Mouse (Mus musculus) lung, embryonic 14.5 days (tissue): ENCODE data around the gene Hoxa10. TPM values are rescaled to one million over a fixed set of nuclear protein-coding genes. Genes with fewer than 3 reads are reported as not detected.

ENCODE experiments used
- ATAC-seq: fragments of 200-750 bp; cut with Nextera tagmentation; 2 replicates; pipeline ENCODE4 v1.8.0; 2017; ENCODE audit warnings: mild to moderate bottlenecking, moderate TSS enrichment, moderate library complexity; ENCODE audit not compliant: insufficient read depth
- DNase-seq: peaks from one replicate; pipeline ENCODE4 v3.0.0-alpha.2; 2015
- H3K27ac ChIP-seq: fragments of 300-500 bp; sonication (generic); 2 replicates; pipeline ENCODE4 v1.5.1; 2014; ENCODE audit warnings: low read depth, mild to moderate bottlenecking, moderate library complexity
- H3K27me3 ChIP-seq: fragments of 300-500 bp; sonication (generic); 2 replicates; pipeline ENCODE4 v1.6.1; 2014; ENCODE audit warnings: low read length, control low read depth; ENCODE audit not compliant: insufficient read depth
- H3K36me3 ChIP-seq: fragments of 300-500 bp; sonication (generic); 2 replicates; pipeline ENCODE4 v1.6.1; 2014; ENCODE audit warnings: control low read depth; ENCODE audit not compliant: insufficient read depth
- H3K4me1 ChIP-seq: fragments of 300-500 bp; sonication (generic); 2 replicates; pipeline ENCODE4 v1.6.1; 2014; ENCODE audit warnings: antibody characterized with exemption, control low read depth; ENCODE audit not compliant: insufficient read depth
- H3K4me2 ChIP-seq: fragments of 300-500 bp; sonication (generic); 2 replicates; pipeline ENCODE4 v1.6.1; 2014; ENCODE audit warnings: mild to moderate bottlenecking
- H3K4me3 ChIP-seq: fragments of 300-500 bp; sonication (generic); 2 replicates; pipeline ENCODE4 v1.5.1; 2014; ENCODE audit warnings: low read depth, low read length
- H3K9ac ChIP-seq: fragments of 300-500 bp; sonication (generic); 2 replicates; pipeline ENCODE4 v1.6.1; 2014
- H3K9me3 ChIP-seq: fragments of 300-500 bp; sonication (generic); 2 replicates; pipeline ENCODE4 v1.6.1; 2016; ENCODE audit warnings: low read depth, low read length, control low read depth
- CTCF ChIP-seq: IDR thresholded peaks from 2 replicates; pipeline ENCODE4 v1.5.1; 2016; ENCODE audit warnings: antibody characterized with exemption, low read depth
- WGBS: fragments of 180-500 bp; shearing (Covaris S2); extraction: QIAGEN DNeasy Blood & Tissue Kit; methylation state at CpG from one replicate; pipeline ENCODE4 v1.1.7; 2014; 5-methylcytosine and 5-hydroxymethylcytosine counted together
- polyA plus RNA-seq: library from polyadenylated mRNA; unstranded; fragments of >200 nt; fragmentation: Nextera tagmentation; extraction: Ambion mirVana; gene quantifications from 2 replicates; pipeline ENCODE4 v1.2.1, GENCODE M21; 2014

Hoxa10 gene
- polyA plus RNA-seq, 1 experiment from 2014 or later = not detected

DNA sequence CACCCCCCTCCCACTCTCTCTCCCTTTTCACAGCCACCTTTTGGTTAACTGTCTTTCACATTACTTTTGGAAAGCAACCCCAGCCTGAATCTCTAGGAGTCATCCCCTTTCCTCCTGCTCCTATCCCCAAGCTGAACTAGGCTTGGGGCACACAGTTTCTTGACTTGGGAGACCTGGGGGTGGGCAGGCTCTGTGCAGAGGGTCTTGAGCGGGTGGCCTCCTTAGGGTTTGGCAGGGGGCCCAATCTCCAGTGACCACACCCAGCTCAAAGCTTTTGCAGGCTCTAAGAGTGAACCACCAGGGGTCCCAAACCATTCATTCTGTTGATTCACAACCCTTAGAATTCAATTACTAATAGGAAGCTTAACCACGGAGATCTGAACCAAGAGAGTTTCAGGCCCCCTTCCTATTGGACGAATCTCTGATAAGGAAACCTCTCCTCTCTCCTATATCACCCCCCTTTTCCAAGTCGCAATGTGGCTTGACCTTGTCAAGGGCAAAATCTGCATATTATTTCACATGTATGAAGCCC is 2.2 kb upstream of the Hoxa10 start:
- WGBS = 5% methylated on average over 4 of the region's 4 CpGs
- H3K4me3 ChIP-seq = no peak overlapping the region
- no peak overlapping the region for H3K27ac ChIP-seq
- DNase-seq (no peak), ATAC-seq (no peak)
- H3K9ac ChIP-seq = no peak overlapping the region
- no peak for TF ChIP-seq CTCF
- H3K36me3 ChIP-seq = no peaks in the 10 kb centered on the region
- H3K9me3 ChIP-seq = no peaks in the 10 kb centered on the region
- no peaks in the 10 kb centered on the region for H3K4me1 ChIP-seq
- peaks cover 99% of the 10 kb centered on the region for H3K27me3 ChIP-seq
- H3K4me2 ChIP-seq = no peak overlapping the region

DNA sequence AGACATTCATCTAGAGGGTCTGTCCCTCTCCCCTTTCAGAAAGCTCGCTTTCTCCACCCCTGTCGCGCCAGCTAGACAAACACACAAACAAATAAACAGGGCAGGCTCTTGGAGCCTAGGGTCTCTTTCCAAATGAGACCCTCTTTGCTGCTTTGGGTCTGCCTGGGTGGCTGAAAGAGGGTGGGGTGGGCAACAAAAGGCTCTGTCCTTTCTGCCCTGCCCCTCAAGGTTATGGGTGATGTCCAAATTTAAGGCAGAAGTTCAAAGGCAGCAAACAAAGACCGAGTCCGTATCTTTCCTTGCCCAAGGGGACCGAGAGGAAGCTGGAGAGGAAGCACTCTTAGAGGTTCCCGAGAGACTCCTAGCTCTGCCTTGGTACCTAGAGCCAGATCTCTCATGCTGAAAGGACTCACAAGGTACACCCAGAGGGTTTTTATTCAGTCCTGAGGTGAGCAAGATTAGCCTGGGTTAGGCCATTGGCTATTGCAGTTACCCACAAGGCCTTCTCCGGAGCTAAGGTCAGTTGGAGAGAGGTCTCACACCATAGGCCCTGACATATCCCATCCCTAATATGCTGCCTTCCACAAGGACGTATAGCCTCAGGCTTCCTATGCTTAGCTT is 457 bp upstream of the Hoxa10 start:
- Histone ChIP-seq H3K4me1 (no peaks in the 10 kb centered on the region), H3K4me2 (no peak overlapping the region), H3K36me3 (no peaks in the 10 kb centered on the region), H3K4me3 (0 out of 2 replicates have a peak overlapping the region, but pooled peaks have one; percentile 19), H3K9me3 (no peaks in the 10 kb centered on the region), H3K9ac (no peak overlapping the region), H3K27me3 (peaks cover 99% of the 10 kb centered on the region), H3K27ac (no peak overlapping the region)
- WGBS = 4% methylated on average over 9 of the region's 9 CpGs
- ATAC-seq (no peak), DNase-seq (no peak)
- TF ChIP-seq CTCF = no peak

DNA sequence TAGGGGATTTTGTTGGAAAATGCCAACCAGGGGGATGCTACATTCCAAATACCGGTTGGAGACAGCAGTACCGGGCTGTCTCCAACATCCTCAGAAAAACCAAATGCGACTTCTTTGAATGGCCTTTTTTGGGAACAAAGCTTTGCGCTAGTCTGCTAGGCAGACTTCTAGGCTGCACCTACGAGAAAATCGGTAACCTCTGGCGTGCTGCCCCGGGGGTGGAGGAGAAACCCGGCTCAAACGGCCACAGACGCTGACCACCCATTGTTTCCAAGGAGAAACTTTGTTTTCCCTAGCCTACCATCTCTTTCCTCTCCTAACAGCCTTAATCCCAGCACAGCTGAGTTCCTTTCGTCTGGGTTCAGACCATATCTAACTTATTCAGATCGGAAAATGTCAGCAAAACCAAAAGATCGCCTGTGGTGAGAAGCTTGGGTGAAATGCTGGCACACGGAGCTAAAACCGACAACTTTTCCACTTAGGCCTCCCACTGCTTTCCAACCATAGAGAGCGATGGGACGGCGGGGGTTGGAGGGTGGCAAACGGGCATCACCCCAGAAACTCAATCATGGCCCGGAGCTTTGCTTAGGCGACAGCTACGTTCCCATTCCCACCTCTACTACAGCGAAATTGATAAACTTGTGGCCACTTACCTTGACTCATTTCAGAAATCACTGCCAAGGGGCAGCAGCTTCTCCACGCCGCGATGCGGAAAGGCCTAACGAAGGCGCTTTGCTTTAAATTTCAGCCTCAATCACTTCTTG is 847 bp downstream of the Hoxa10 start:
- no peaks in the 10 kb centered on the region for H3K9me3 ChIP-seq
- H3K4me3 ChIP-seq = peak overlapping the region; percentile 19
- H3K27me3 ChIP-seq = peaks cover 99% of the 10 kb centered on the region
- no peak overlapping the region for H3K9ac ChIP-seq
- H3K4me2 ChIP-seq = peak overlapping the region; percentile 45
- ATAC-seq = no peak
- no peak for DNase-seq
- WGBS = 2% methylated on average over 30 of the region's 30 CpGs
- no peak overlapping the region for H3K27ac ChIP-seq
- TF ChIP-seq CTCF = no peak
- H3K36me3 ChIP-seq = no peaks in the 10 kb centered on the region
- no peaks in the 10 kb centered on the region for H3K4me1 ChIP-seq

DNA sequence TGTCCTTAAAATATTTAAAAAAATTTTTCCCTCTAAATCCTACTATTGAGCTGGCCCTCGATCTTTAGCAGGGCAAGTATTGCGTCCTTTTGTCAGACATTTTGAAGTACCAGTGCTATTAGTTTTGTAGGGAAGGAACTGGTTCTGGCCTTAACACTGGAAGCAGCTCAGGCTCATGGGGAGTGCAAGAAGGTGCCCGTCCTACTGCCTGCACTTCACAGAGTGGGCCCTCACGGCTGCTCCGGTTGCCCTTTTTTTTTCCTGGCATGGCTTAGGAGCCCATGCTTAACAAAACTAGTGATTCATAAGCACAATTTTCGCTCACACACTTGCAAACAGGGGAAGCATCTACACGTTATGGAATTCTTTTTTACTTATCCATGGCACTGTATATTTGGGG is 1.7 kb downstream of the Hoxa10 start:
- TF ChIP-seq CTCF = no peak
- Histone ChIP-seq H3K27ac (no peak overlapping the region), H3K27me3 (peaks cover 99% of the 10 kb centered on the region), H3K4me2 (no peak overlapping the region), H3K9me3 (no peaks in the 10 kb centered on the region), H3K9ac (no peak overlapping the region), H3K4me3 (no peak overlapping the region), H3K36me3 (no peaks in the 10 kb centered on the region), H3K4me1 (no peaks in the 10 kb centered on the region)
- ATAC-seq (no peak), DNase-seq (no peak)
- 1% methylated on average over 7 of the region's 7 CpGs for WGBS

DNA sequence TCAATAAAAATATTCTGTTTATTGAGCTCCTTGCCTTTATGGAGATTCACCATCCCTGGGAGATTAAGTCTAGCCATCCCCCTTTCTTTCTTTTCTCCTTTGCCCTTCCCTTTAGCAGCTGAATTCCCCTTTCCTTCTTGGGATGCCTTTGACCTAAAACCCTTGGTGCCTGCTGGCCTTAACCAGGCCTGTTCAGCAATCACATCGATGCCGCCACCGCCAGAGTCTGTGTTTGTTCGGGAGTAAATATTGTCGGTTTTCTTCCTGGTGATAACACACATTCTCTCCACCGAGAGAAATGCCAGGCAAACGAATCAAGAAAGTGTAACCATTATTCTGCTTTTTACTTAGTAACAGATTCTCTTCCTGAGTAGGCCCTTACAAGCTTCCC is 2.5 kb downstream of the Hoxa10 start:
- no peak overlapping the region for H3K4me2 ChIP-seq
- no peak overlapping the region for H3K27ac ChIP-seq
- no peak for ATAC-seq
- H3K4me1 ChIP-seq = no peaks in the 10 kb centered on the region
- H3K36me3 ChIP-seq = no peaks in the 10 kb centered on the region
- H3K27me3 ChIP-seq = peaks cover 99% of the 10 kb centered on the region
- no peak overlapping the region for H3K9ac ChIP-seq
- 2% methylated on average over 7 of the region's 7 CpGs for WGBS
- TF ChIP-seq CTCF = no peak
- no peak for DNase-seq
- H3K9me3 ChIP-seq = no peaks in the 10 kb centered on the region
- no peak overlapping the region for H3K4me3 ChIP-seq

DNA sequence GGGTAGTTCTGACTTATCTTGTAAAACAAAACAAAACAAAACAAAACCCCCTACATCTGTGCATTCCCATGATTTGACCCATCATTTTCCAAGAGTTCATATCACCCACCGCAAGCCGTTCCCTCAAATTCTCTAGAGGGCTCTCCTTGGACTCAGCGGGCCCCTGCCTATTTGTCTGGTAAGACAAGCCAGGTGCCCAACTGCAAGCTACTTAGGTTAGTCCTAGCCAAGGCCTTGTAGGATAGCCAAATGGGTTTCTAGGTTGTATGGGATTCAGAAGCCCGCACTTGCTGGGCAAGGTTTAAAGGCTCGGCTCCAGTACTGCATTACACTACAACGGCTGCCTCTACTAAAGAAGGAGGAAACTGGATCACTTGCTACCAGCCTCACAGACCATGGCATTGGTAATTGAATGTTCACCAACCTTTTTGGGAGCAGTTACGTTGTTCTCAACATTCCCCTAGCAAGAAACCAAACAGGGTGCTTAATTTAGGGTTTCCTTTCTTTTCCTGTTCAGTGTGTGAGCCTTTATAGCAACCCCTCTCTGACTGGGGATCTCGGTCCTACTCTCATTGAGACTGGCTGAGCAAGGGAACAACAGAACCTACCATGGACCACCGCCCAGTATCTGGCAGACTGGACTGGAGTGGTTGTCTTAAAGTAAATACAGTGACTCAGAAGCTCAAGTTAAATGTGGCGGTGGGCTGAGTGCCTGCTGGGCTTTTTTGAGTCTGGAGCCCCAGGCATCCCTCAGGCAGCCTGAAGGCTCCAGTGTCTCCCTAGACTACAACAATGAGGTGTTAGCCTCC is 3.1 kb downstream of the Hoxa10 start:
- H3K36me3 ChIP-seq = no peaks in the 10 kb centered on the region
- no peaks in the 10 kb centered on the region for H3K4me1 ChIP-seq
- no peak overlapping the region for H3K4me3 ChIP-seq
- no peaks in the 10 kb centered on the region for H3K9me3 ChIP-seq
- H3K9ac ChIP-seq = no peak overlapping the region
- WGBS = 12% methylated on average over 10 of the region's 10 CpGs
- H3K27ac ChIP-seq = no peak overlapping the region
- TF ChIP-seq CTCF = no peak
- H3K4me2 ChIP-seq = no peak overlapping the region
- peaks cover 99% of the 10 kb centered on the region for H3K27me3 ChIP-seq
- DNase-seq = no peak
- ATAC-seq = no peak

DNA sequence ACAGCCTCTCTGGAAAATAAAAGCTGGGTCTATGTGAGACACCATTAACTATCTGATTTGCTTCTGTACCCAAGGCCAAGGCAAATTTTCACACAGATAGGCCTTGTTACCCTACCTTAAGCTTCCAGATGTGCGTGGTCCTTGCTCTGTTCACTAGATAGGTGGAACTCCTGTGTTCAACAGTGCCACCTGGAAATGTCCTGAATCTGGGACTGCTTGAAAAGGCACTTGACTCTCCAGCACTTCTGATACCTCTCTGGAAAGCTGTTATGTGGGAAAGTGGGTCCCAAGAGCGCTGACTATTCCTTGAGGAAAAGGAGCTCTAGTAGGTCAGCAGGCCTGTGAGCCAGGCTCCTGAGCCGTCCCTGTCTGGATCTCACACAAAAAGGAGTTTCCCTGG is 3.8 kb downstream of the Hoxa10 start:
- no peak for TF ChIP-seq CTCF
- no peaks in the 10 kb centered on the region for H3K4me1 ChIP-seq
- H3K9ac ChIP-seq = no peak overlapping the region
- H3K9me3 ChIP-seq = no peaks in the 10 kb centered on the region
- no peak for ATAC-seq
- no peak for DNase-seq
- 6% methylated on average over 3 of the region's 3 CpGs for WGBS
- H3K27me3 ChIP-seq = peaks cover 99% of the 10 kb centered on the region
- no peak overlapping the region for H3K4me2 ChIP-seq
- H3K4me3 ChIP-seq = no peak overlapping the region
- H3K27ac ChIP-seq = no peak overlapping the region
- no peaks in the 10 kb centered on the region for H3K36me3 ChIP-seq
